Mouse (Mus musculus): ENCODE measurements at regions not wholly inside any gene's neighbourhood (a gene's known extent, or its start where the extent isn't known, plus 50 kb on each side); places are given as distances from the start of the nearest gene placed in this dataset.

DNA sequence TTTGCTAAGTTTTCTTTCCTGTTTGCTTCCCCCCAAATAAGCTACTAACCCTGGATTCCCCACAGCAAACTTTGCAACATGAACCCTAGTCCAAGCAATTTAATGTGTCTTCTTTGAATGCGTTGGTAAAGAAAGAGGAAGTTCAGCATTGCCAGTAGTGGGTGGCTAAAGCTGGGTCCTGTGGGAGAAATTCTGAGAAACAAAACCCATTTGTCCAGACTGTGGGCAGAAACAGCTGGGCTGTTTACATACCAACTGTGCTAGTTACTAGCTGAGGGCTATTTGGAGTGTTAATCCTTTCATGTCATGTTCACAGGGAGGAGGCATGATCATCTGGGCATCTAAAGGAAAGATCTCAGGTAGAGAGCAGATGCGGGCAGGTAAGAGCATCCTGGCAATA, 51.8 kb upstream of the 1190002N15Rik start:
- ATAC-seq (ENCODE audit: low FRiP score) (no peak), DNase-seq (ENCODE audit: low spot score, missing footprints) (no peak)
- Histone ChIP-seq H3K4me1 (ENCODE audit: control insufficient read depth, insufficient read depth, low read length) (no peaks in the 10 kb centered on the region), H3K36me3 (ENCODE audit: control insufficient read depth, insufficient read depth, low read length) (no peaks in the 10 kb centered on the region), H3K4me2 (no peak overlapping the region), H3K9ac (ENCODE audit: low read length) (no peak overlapping the region), H3K4me3 (ENCODE audit: low read depth, low read length) (no peak overlapping the region), H3K9me3 (ENCODE audit: control insufficient read depth, low read length) (no peaks in the 10 kb centered on the region), H3K27ac (ENCODE audit: low read depth, low read length) (no peak overlapping the region), H3K27me3 (ENCODE audit: control insufficient read depth, insufficient read depth, low read length) (no peaks in the 10 kb centered on the region)
- WGBS = 98% methylated on average over 2 of the region's 2 CpGs

DNA sequence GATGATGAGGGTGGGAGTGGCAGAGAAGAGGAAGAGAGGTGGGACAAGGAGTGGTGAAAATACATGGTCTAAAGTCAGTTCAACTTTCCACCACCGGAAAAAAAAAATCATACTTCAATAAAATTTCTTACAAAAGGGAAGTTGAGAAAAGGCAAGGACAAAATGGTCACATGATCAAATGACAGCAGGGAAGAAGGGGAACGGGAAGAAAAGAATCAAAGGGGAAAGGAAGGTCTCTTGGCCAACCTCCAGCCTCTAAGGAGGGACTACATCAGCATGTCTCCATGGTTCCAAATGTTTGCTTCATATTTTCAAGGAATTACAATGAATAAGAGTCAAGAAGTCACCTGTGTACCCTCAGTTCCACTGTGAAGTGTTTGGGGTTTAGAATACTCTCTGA, 64.7 kb upstream of the Slc9a9 start:
- no peak for ATAC-seq (ENCODE audit: low FRiP score)

GRCm38 (mm10) chr9:94606422-94606821, 63.3 kb upstream of the Slc9a9 start:
- H3K4me3 ChIP-seq (ENCODE audit: low read depth, low read length) = no peak overlapping the region
- peaks cover 7% of the 10 kb centered on the region for H3K4me1 ChIP-seq (ENCODE audit: control insufficient read depth, insufficient read depth, low read length)
- H3K27ac ChIP-seq (ENCODE audit: low read depth, low read length) = no peak overlapping the region
- no peak overlapping the region for H3K9ac ChIP-seq (ENCODE audit: low read length)
- DNase-seq (ENCODE audit: low spot score, missing footprints) (no peak), ATAC-seq (ENCODE audit: low FRiP score) (no peak)
- 77% methylated on average over 2 of the region's 2 CpGs for WGBS
- no peaks in the 10 kb centered on the region for H3K9me3 ChIP-seq (ENCODE audit: control insufficient read depth, low read length)
- H3K27me3 ChIP-seq (ENCODE audit: control insufficient read depth, insufficient read depth, low read length) = no peaks in the 10 kb centered on the region
- no peaks in the 10 kb centered on the region for H3K36me3 ChIP-seq (ENCODE audit: control insufficient read depth, insufficient read depth, low read length)
- H3K4me2 ChIP-seq = no peak overlapping the region

More for the DNA sequence above, 64.7 kb upstream of the Slc9a9 start:
- Histone ChIP-seq H3K9me3 (ENCODE audit: control insufficient read depth, low read length) (no peaks in the 10 kb centered on the region), H3K27ac (ENCODE audit: low read depth, low read length) (no peak overlapping the region), H3K9ac (ENCODE audit: low read length) (no peak overlapping the region), H3K27me3 (ENCODE audit: control insufficient read depth, insufficient read depth, low read length) (no peaks in the 10 kb centered on the region), H3K36me3 (ENCODE audit: control insufficient read depth, insufficient read depth, low read length) (no peaks in the 10 kb centered on the region), H3K4me1 (ENCODE audit: control insufficient read depth, insufficient read depth, low read length) (no peaks in the 10 kb centered on the region), H3K4me2 (no peak overlapping the region), H3K4me3 (ENCODE audit: low read depth, low read length) (no peak overlapping the region)
- WGBS = 89% methylated on average over 2 of the region's 2 CpGs
- DNase-seq (ENCODE audit: low spot score, missing footprints) = no peak

DNA sequence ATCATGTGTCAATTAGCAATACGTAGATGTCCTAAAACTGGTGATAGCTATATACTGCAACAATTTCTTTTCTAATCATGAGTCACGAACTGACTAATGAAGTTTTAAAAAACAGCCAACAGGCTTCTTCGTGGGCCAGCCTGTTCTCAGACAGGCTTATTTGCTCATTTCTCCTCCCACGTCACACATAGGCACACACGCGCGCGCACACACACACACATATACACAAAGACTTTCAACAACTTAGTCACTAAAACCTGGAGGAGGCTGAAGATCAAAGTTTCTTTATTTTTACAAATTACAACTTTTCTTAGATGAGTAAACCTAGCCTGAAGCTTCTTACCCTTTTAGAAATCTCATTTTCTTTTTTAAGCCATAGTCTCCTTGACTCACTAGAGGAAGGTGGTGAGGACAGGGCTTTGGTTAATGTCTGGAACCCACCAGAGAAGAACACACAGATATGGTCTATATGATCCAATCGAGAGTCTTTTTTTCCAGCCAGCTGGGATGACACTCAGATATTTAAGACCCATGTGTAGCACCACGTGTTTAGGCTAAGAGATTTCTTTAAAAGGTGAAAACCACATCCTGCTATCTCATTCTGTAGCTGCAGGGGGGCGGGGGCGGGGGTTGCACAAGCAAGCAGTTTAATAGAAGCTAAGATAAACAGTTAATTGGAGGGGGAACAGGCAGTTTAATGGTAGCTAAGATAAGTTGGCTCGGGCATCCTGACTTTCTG, 62.5 kb upstream of the Slc9a9 start:
- no peak for ATAC-seq (ENCODE audit: low FRiP score)
- Histone ChIP-seq H3K4me1 (ENCODE audit: control insufficient read depth, insufficient read depth, low read length) (peaks cover 7% of the 10 kb centered on the region), H3K36me3 (ENCODE audit: control insufficient read depth, insufficient read depth, low read length) (no peaks in the 10 kb centered on the region), H3K4me2 (no peak overlapping the region), H3K9me3 (ENCODE audit: control insufficient read depth, low read length) (no peaks in the 10 kb centered on the region), H3K27ac (ENCODE audit: low read depth, low read length) (no peak overlapping the region), H3K27me3 (ENCODE audit: control insufficient read depth, insufficient read depth, low read length) (no peaks in the 10 kb centered on the region), H3K4me3 (ENCODE audit: low read depth, low read length) (no peak overlapping the region), H3K9ac (ENCODE audit: low read length) (no peak overlapping the region)
- WGBS = 88% methylated on average over 13 of the region's 13 CpGs
- DNase-seq (ENCODE audit: low spot score, missing footprints) = no peak

DNA sequence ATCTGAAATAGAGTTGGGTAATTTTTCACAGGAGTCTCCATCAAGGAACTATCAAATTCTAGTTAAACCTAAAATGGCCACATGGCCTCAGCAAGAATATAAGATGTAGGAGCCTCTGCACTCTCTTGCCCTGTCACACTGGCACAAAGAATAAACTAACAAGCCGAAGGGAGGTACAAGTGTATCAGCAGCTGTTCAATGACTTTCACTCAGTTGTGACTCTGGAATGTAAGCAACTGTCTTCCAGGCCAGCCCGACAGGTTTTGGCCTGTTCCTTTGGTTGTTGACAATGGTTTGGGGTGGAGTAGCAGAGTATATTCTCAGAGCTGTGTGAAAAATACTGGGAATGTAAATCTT, 62.0 kb upstream of the Slc9a9 start:
- H3K9me3 ChIP-seq (ENCODE audit: control insufficient read depth, low read length) = no peaks in the 10 kb centered on the region
- WGBS = 69% methylated on average over 2 of the region's 2 CpGs
- no peak overlapping the region for H3K27ac ChIP-seq (ENCODE audit: low read depth, low read length)
- H3K4me3 ChIP-seq (ENCODE audit: low read depth, low read length) = no peak overlapping the region
- DNase-seq (ENCODE audit: low spot score, missing footprints) (peak; percentile 84), ATAC-seq (ENCODE audit: low FRiP score) (no peak)
- peaks cover 7% of the 10 kb centered on the region for H3K4me1 ChIP-seq (ENCODE audit: control insufficient read depth, insufficient read depth, low read length)
- no peak overlapping the region for H3K9ac ChIP-seq (ENCODE audit: low read length)
- H3K27me3 ChIP-seq (ENCODE audit: control insufficient read depth, insufficient read depth, low read length) = no peaks in the 10 kb centered on the region
- H3K4me2 ChIP-seq = no peak overlapping the region
- H3K36me3 ChIP-seq (ENCODE audit: control insufficient read depth, insufficient read depth, low read length) = no peaks in the 10 kb centered on the region

DNA sequence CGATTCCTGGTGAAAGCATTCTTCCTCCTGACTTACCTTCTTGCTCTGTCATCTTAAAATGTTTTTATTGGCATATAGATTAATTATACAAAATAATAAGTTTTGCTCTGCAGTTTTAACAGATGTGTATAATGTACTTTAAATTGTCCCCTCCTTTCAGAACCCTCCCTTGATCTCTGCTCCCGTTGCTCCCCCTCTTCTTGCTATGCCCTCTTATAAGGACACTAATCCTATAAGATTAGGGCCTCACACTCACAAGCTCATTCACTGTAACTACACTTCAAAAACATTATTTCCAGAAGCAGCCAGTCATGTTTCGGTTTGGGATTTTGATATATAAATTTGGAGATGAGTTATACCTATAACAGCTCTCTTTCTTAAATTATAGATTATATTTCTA, 59.6 kb upstream of the Slc9a9 start:
- DNase-seq (ENCODE audit: low spot score, missing footprints) = peak; percentile 87
- no peaks in the 10 kb centered on the region for H3K9me3 ChIP-seq (ENCODE audit: control insufficient read depth, low read length)
- no peak overlapping the region for H3K9ac ChIP-seq (ENCODE audit: low read length)
- no peak overlapping the region for H3K27ac ChIP-seq (ENCODE audit: low read depth, low read length)
- WGBS = 48% methylated on average over 3 of the region's 3 CpGs
- no peaks in the 10 kb centered on the region for H3K27me3 ChIP-seq (ENCODE audit: control insufficient read depth, insufficient read depth, low read length)
- ATAC-seq (ENCODE audit: low FRiP score) = peak; percentile 55
- no peaks in the 10 kb centered on the region for H3K36me3 ChIP-seq (ENCODE audit: control insufficient read depth, insufficient read depth, low read length)
- no peak overlapping the region for H3K4me3 ChIP-seq (ENCODE audit: low read depth, low read length)
- no peak overlapping the region for H3K4me2 ChIP-seq
- H3K4me1 ChIP-seq (ENCODE audit: control insufficient read depth, insufficient read depth, low read length) = peaks cover 7% of the 10 kb centered on the region

DNA sequence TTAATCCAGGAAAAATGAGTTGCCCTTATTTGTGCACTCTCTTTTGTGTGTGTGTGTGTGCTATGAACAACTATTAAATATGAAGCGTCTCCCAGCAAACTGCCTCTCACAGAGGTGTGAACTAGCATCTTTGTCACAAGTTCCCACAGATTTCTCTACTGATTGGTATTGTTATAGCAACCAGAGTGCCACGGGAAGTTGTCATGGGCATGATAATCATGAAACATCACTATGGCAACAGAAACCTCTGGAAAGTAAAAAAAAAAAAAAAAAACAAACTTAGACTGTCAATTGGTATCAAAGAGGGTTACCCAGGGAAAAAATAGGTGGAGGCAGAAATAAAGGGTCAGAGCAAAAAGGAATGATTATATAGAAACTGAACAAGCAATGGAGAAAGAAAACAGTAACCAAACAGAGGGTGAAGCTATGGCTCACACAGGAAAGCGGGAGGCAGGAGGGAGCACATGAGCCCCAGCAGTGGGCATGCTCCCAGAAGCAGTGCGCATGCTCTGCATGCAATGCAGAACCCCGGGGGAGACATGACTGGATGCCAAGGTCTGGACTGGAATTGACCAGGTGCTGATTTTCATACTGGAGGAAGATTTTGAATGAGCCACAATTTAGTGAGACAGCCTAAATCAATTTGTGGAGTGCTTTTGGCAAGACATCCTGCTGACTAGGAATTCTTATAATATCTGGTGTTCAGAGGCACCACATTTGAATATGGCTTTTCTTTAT, 58.9 kb upstream of the Slc9a9 start:
- Histone ChIP-seq H3K9me3 (ENCODE audit: control insufficient read depth, low read length) (no peaks in the 10 kb centered on the region), H3K9ac (ENCODE audit: low read length) (no peak overlapping the region), H3K4me3 (ENCODE audit: low read depth, low read length) (no peak overlapping the region), H3K27me3 (ENCODE audit: control insufficient read depth, insufficient read depth, low read length) (no peaks in the 10 kb centered on the region), H3K4me2 (no peak overlapping the region), H3K27ac (ENCODE audit: low read depth, low read length) (no peak overlapping the region), H3K36me3 (ENCODE audit: control insufficient read depth, insufficient read depth, low read length) (no peaks in the 10 kb centered on the region), H3K4me1 (ENCODE audit: control insufficient read depth, insufficient read depth, low read length) (peaks cover 7% of the 10 kb centered on the region)
- ATAC-seq (ENCODE audit: low FRiP score) (peak; percentile 70), DNase-seq (ENCODE audit: low spot score, missing footprints) (peak; percentile 85)
- 48% methylated on average over 5 of the region's 5 CpGs for WGBS

- Histone ChIP-seq H3K4me3 (ENCODE audit: low read depth, low read length) (no peak overlapping the region), H3K27ac (ENCODE audit: low read depth, low read length) (no peak overlapping the region), H3K4me2 (no peak overlapping the region), H3K27me3 (ENCODE audit: control insufficient read depth, insufficient read depth, low read length) (no peaks in the 10 kb centered on the region), H3K9me3 (ENCODE audit: control insufficient read depth, low read length) (no peaks in the 10 kb centered on the region), H3K36me3 (ENCODE audit: control insufficient read depth, insufficient read depth, low read length) (no peaks in the 10 kb centered on the region), H3K9ac (ENCODE audit: low read length) (no peak overlapping the region), H3K4me1 (ENCODE audit: control insufficient read depth, insufficient read depth, low read length) (peaks cover 7% of the 10 kb centered on the region)
- peak; percentile 71; the same call in 1 of the 2 replicates for ATAC-seq (ENCODE audit: low FRiP score)
- peak; percentile 87 for DNase-seq (ENCODE audit: low spot score, missing footprints)
- WGBS = 52% methylated on average over 6 of the region's 6 CpGs
These were observed 55.6 kb upstream of the Slc9a9 start for GRCm38 (mm10) chr9:94613891-94614671.

GRCm38 (mm10) chr9:94615205-94615604, 54.5 kb upstream of the Slc9a9 start:
- 92% methylated on average over 11 of the region's 11 CpGs for WGBS
- Histone ChIP-seq H3K27ac (ENCODE audit: low read depth, low read length) (no peak overlapping the region), H3K4me2 (no peak overlapping the region), H3K4me1 (ENCODE audit: control insufficient read depth, insufficient read depth, low read length) (peaks cover 7% of the 10 kb centered on the region), H3K9ac (ENCODE audit: low read length) (no peak overlapping the region), H3K9me3 (ENCODE audit: control insufficient read depth, low read length) (no peaks in the 10 kb centered on the region), H3K36me3 (ENCODE audit: control insufficient read depth, insufficient read depth, low read length) (no peaks in the 10 kb centered on the region), H3K27me3 (ENCODE audit: control insufficient read depth, insufficient read depth, low read length) (no peaks in the 10 kb centered on the region), H3K4me3 (ENCODE audit: low read depth, low read length) (no peak overlapping the region)
- ATAC-seq (ENCODE audit: low FRiP score) = no peak
- DNase-seq (ENCODE audit: low spot score, missing footprints) = no peak

Data from midbrain, embryonic 11.5 days (tissue).